Mouse (Mus musculus) cortical plate, adult 2 months (tissue): ENCODE data around the gene Sbf1.

Source experiments
- CTCF ChIP-seq: fragments of 200-500 bp; IDR thresholded peaks from 2 replicates; pipeline ENCODE4 v1.5.1; 2011; ENCODE audit warnings: mild to moderate bottlenecking, control low read depth, low read length; ENCODE audit not compliant: insufficient read depth; ENCODE audit errors: extremely low read depth
- POLR2A ChIP-seq: fragments of 200-500 bp; IDR thresholded peaks from 2 replicates; pipeline ENCODE4 v1.6.1; 2011; ENCODE audit warnings: mild to moderate bottlenecking, low read length, control low read depth; ENCODE audit not compliant: insufficient read depth; ENCODE audit errors: extremely low read depth

- TF ChIP-seq CTCF (no peak), POLR2A (no peak)
Observed at GRCm38 (mm10) chr15:89289455-89289854, 25.7 kb downstream of the Sbf1 start.
